Mouse (Mus musculus) activated CD4-positive, CD25-positive, alpha-beta regulatory T cell, adult 9 weeks (primary cell): ENCODE data around the gene P2rx4. TPM values are rescaled to one million over a fixed set of nuclear protein-coding genes. Genes with fewer than 3 reads are reported as not detected.

Experiments used
- polyA plus RNA-seq: library from polyadenylated mRNA; unstranded; fragments of 100-300 nt; shearing (Covaris generic); gene quantifications from one replicate; pipeline ENCODE4 v1.2.1, GENCODE M21; 2017

P2rx4 gene
- polyA plus RNA-seq = 46.8 TPM

GRCm38 (mm10) chr5:122707276-122708181, at the start of gene P2rx4:
TSS of gene P2rx4 (plus strand) at chr5:122707544.

Other genes with a start within 250 kb of the P2rx4 start
- 7.1 TPM for gene Atp2a2, start 205.3 kb upstream of the P2rx4 start, polyA plus RNA-seq
- gene Ift81, start 93.0 kb upstream of the P2rx4 start, polyA plus RNA-seq = 4.9 TPM
- 195 TPM for gene P2rx7, start 63.6 kb upstream of the P2rx4 start, polyA plus RNA-seq
- 7.8 TPM for gene Camkk2, start 71.9 kb downstream of the P2rx4 start, polyA plus RNA-seq
- gene Anapc5, start 113.8 kb downstream of the P2rx4 start, polyA plus RNA-seq = 243 TPM
- 47.2 TPM for gene Rnf34, start 142.5 kb downstream of the P2rx4 start, polyA plus RNA-seq